Mouse (Mus musculus) embryonic stem cell, embryonic (primary cell): Measurements from ENCODE around the gene Serpina3n.

Experiments used
- CTCF ChIA-PET, 4 experiments: fragments of 300-600 bp in 2 of 4; fragments of 350-600 bp in 2 of 4; sonication (Branson Sonifier 250); formaldehyde crosslinking; loops; one replicate each; lab custom pipeline; 2022; ENCODE audit warnings: inconsistent platforms in 2 of 4; lab: Charles Lee
- POLR2A ChIA-PET, 4 experiments: fragments of 300-600 bp in 2 of 4; fragments of 350-600 bp in 2 of 4; sonication (Branson Sonifier 250); formaldehyde crosslinking; loops; one replicate each; lab custom pipeline; 2022; ENCODE audit warnings: antibody characterized with exemption in 4 of 4, inconsistent platforms in 1 of 4; lab: Charles Lee

The Serpina3n gene

GRCm38 (mm10) chr12:104422615-104423392 is 16.3 kb downstream of the Serpina3n start:
- POLR2A ChIA-PET: interaction anchor here in 3 of 4 experiments (0.5 to 2.0 kb wide), 7 partner anchors 11 to 1966 kb away, joined by 3 to 16 read pairs (median 3); no protein-coding TSS in a partner anchor
- CTCF ChIA-PET: interaction anchor here in 2 of 4 experiments (0.6 to 1.1 kb wide), 2 partner anchors 517 to 562 kb away, joined by 4 to 7 read pairs; no protein-coding TSS in a partner anchor

GRCm38 (mm10) chr12:104425591-104425990 is 19.1 kb downstream of the Serpina3n start:
- ChIA-PET CTCF (interaction anchor here (0.5 to 1.9 kb wide), 10 partner anchors 9 to 514 kb away, joined by 3 to 12 read pairs (median 3); no protein-coding TSS in a partner anchor), POLR2A (interaction anchor here in 3 of 4 experiments (0.6 to 1.1 kb wide), 3 partner anchors 9 to 289 kb away, joined by 3 to 4 read pairs (median 3); no protein-coding TSS in a partner anchor)

GRCm38 (mm10) chr12:104426915-104427314 is 20.4 kb downstream of the Serpina3n start:
- CTCF ChIA-PET: interaction anchor here (0.5 to 2.1 kb wide), 27 partner anchors 8 to 598 kb away, joined by 3 to 13 read pairs (median 3); no protein-coding TSS in a partner anchor
- POLR2A ChIA-PET: interaction anchor here in 2 of 4 experiments (0.9 to 1.6 kb wide), 2 partner anchors 9 to 50 kb away, joined by 3 to 5 read pairs; no protein-coding TSS in a partner anchor

- POLR2A ChIA-PET: interaction anchor here in 2 of 4 experiments (0.5 to 2.4 kb wide), 3 partner anchors 13 to 364 kb away, joined by 3 to 5 read pairs (median 3); no protein-coding TSS in a partner anchor
These were observed 24.8 kb downstream of the Serpina3n start for GRCm38 (mm10) chr12:104431359-104431758.

GRCm38 (mm10) chr12:104433214-104433613 is 26.7 kb downstream of the Serpina3n start:
- ChIA-PET CTCF (interaction anchor here in 2 of 4 experiments (0.7 to 1.4 kb wide), 5 partner anchors 15 to 364 kb away, joined by 3 to 4 read pairs (median 3); no protein-coding TSS in a partner anchor), POLR2A (interaction anchor here in 3 of 4 experiments (0.6 to 3.5 kb wide), 17 partner anchors 10 to 328 kb away, joined by 3 to 31 read pairs (median 5); no protein-coding TSS in a partner anchor)

More at GRCm38 (mm10) chr12:104431359-104431758, 24.8 kb downstream of the Serpina3n start:
- CTCF ChIA-PET: interaction anchor here in 1 of 4 experiments (1.4 kb wide), 1 partner anchor 17 kb away, joined by 3 read pairs; no protein-coding TSS in a partner anchor

- ChIA-PET CTCF (interaction anchor here (0.6 to 1.4 kb wide), 10 partner anchors 8 to 932 kb away, joined by 3 to 4 read pairs (median 3); partner anchors contain the start of gene Gsc (in 1 of the 4)), POLR2A (interaction anchor here (0.6 to 3.5 kb wide), 32 partner anchors 8 to 1008 kb away, joined by 3 to 31 read pairs (median 3); partner anchors contain the start of genes Ddx24 (in 1 of the 4) and Dicer1 (in 1 of the 4))
These were observed 27.6 kb downstream of the Serpina3n start for GRCm38 (mm10) chr12:104433951-104434735.

GRCm38 (mm10) chr12:104440087-104440760 is 33.7 kb downstream of the Serpina3n start:
- ChIA-PET CTCF (interaction anchor here (0.6 to 2.5 kb wide), 22 partner anchors 10 to 687 kb away, joined by 3 to 13 read pairs (median 4); no protein-coding TSS in a partner anchor), POLR2A (interaction anchor here (0.5 to 2.5 kb wide), 12 partner anchors 8 to 202 kb away, joined by 3 to 19 read pairs (median 3); no protein-coding TSS in a partner anchor)

- ChIA-PET POLR2A (interaction anchor here in 1 of 4 experiments (1.5 kb wide), 1 partner anchor 9 kb away, joined by 5 read pairs; no protein-coding TSS in a partner anchor), CTCF (no interaction called here)
These were observed 37.2 kb downstream of the Serpina3n start for GRCm38 (mm10) chr12:104443716-104444115.

- POLR2A ChIA-PET: interaction anchor here in 3 of 4 experiments (0.7 to 4.1 kb wide), 9 partner anchors 9 to 873 kb away, joined by 3 to 17 read pairs (median 3); partner anchors contain the start of gene Gsc (in 1 of the 3)
- CTCF ChIA-PET: interaction anchor here (0.6 to 1.2 kb wide), 7 partner anchors 10 to 655 kb away, joined by 3 to 5 read pairs (median 4); partner anchors contain the start of gene Gsc (in 1 of the 4)
These were observed 40.5 kb downstream of the Serpina3n start for GRCm38 (mm10) chr12:104447056-104447455.

- ChIA-PET CTCF (interaction anchor here (0.6 to 1.6 kb wide), 13 partner anchors 8 to 654 kb away, joined by 3 to 9 read pairs (median 3); partner anchors contain the start of gene Gsc (in 1 of the 4)), POLR2A (interaction anchor here in 2 of 4 experiments (0.5 to 4.1 kb wide), 7 partner anchors 8 to 1687 kb away, joined by 3 to 17 read pairs (median 6); no protein-coding TSS in a partner anchor)
These were observed 41.6 kb downstream of the Serpina3n start for GRCm38 (mm10) chr12:104448099-104448498.

GRCm38 (mm10) chr12:104450257-104450656 is 43.7 kb downstream of the Serpina3n start:
- ChIA-PET POLR2A (interaction anchor here in 1 of 4 experiments (0.8 to 1.2 kb wide), 2 partner anchors 10 to 14 kb away, joined by 3 read pairs; no protein-coding TSS in a partner anchor), CTCF (interaction anchor here in 3 of 4 experiments (0.6 to 1.2 kb wide), 4 partner anchors 10 to 940 kb away, joined by 3 to 5 read pairs (median 3); no protein-coding TSS in a partner anchor)

- ChIA-PET CTCF (interaction anchor here (0.5 to 3.4 kb wide), 18 partner anchors 10 to 532 kb away, joined by 3 to 13 read pairs (median 4); partner anchors contain the start of gene Gsc (in 1 of the 4)), POLR2A (interaction anchor here (0.6 to 3.8 kb wide), 35 partner anchors 9 to 624 kb away, joined by 3 to 24 read pairs (median 4); partner anchors contain the start of gene Gsc (in 2 of the 4))
These were observed 46.5 kb downstream of the Serpina3n start for GRCm38 (mm10) chr12:104453002-104453401.

- POLR2A ChIA-PET: interaction anchor here in 1 of 4 experiments (0.8 kb wide), 2 partner anchors 12 to 19 kb away, joined by 3 to 4 read pairs; no protein-coding TSS in a partner anchor
- CTCF ChIA-PET: no interaction called here
These were observed 52.8 kb downstream of the Serpina3n start for GRCm38 (mm10) chr12:104459377-104459776.

- ChIA-PET CTCF (interaction anchor here in 1 of 4 experiments (0.6 kb wide), 1 partner anchor 26 kb away, joined by 3 read pairs; no protein-coding TSS in a partner anchor), POLR2A (interaction anchor here in 1 of 4 experiments (0.6 kb wide), 1 partner anchor 307 kb away, joined by 3 read pairs; no protein-coding TSS in a partner anchor)
These were observed 54.8 kb downstream of the Serpina3n start for GRCm38 (mm10) chr12:104461372-104461771.
